21 mouse cellular contexts compared by ENCODE assay signal in the genomic region with DNA sequence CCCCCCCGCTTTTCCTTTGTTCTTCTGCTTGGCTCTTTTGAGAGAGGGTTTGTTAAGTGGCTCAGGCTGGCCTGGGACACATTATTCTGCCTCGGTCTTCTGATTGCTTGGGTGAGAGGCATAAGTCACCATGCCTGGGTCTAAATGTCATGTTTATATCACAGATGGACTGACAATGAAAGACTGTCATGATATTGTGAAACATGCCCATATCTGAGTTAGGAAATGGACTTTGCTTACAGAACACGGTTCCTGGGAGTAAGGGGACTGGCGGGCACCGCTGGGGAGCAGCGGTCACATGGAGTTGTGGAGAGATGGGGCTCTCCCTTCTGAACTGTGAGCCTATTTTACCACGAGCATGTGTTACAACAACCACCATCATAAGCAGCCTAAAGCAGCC. TPM values are rescaled to one million over a fixed set of nuclear protein-coding genes. Genes with fewer than 3 reads are reported as not detected.
DNase-seq lines count a peak whose midpoint lies in the region; ATAC-seq lines count a peak whose summit lies in the region.
"Had no signal": no experiment of that assay in that cellular context is flagged by ENCODE, and none has a peak within 500 bp of the region (broad histone marks: within the 10 kb centered on the region; RNA-seq: fewer than 3 reads in every experiment).

No protein-coding gene starts in this region.

- H3K36me3 ChIP-seq in forebrain, embryonic 10.5 days (replicated peaks) = peaks cover 67% of the 10 kb centered on the region
- H3K36me3 ChIP-seq in forebrain, embryonic 14.5 days (ENCODE audit: control insufficient read depth, insufficient read depth, low read length) = peaks cover 27% of the 10 kb centered on the region
- H3K36me3 ChIP-seq in liver, embryonic 13.5 days = peaks cover 43% of the 10 kb centered on the region
- H3K36me3 ChIP-seq in liver, embryonic 11.5 days (ENCODE audit: control insufficient read depth, insufficient read depth, low read length) = peaks cover 6% of the 10 kb centered on the region; the same call in 1 of the 2 replicates
- H3K36me3 ChIP-seq in midbrain, embryonic 13.5 days = peaks cover 48% of the 10 kb centered on the region
- H3K36me3 ChIP-seq in midbrain, embryonic 15.5 days (replicated peaks) = peaks cover 12% of the 10 kb centered on the region
- peaks cover 66% of the 10 kb centered on the region for H3K36me3 ChIP-seq in embryonic facial prominence, embryonic 10.5 days (replicated peaks)

- no peak for ATAC-seq in forebrain, embryonic 14.5 days
- no peak for ATAC-seq in liver, embryonic 13.5 days (ENCODE audit: low read depth)
- no peak for ATAC-seq in liver, embryonic 11.5 days (replicated peaks; ENCODE audit: low FRiP score)
- ATAC-seq in midbrain, embryonic 13.5 days = no peak
- ATAC-seq in midbrain, embryonic 15.5 days (replicated peaks) = no peak
- ATAC-seq: hindbrain, embryonic 16.5 days had no signal

- H3K4me2 ChIP-seq in forebrain, embryonic 14.5 days (ENCODE audit: low read length) = no peak overlapping the region
- no peak overlapping the region for H3K4me2 ChIP-seq in liver, embryonic 13.5 days
- H3K4me2 ChIP-seq in liver, embryonic 11.5 days = no peak overlapping the region
- no peak overlapping the region for H3K4me2 ChIP-seq in midbrain, embryonic 13.5 days (replicated peaks)
- H3K4me2 ChIP-seq in midbrain, embryonic 15.5 days = no peak overlapping the region
- H3K4me2 ChIP-seq: kidney, embryonic 15.5 days; neural tube, embryonic 15.5 days had no signal

- DNase-seq in forebrain, embryonic 10.5 days (ENCODE audit: extremely low spot score, low spot score) = no peak
- no peak for DNase-seq in forebrain, embryonic 14.5 days (ENCODE audit: low spot score)
- DNase-seq in liver, embryonic 13.5 days = no peak
- DNase-seq in liver, embryonic 11.5 days (ENCODE audit: low spot score) = no peak
- DNase-seq in embryonic facial prominence, embryonic 10.5 days (ENCODE audit: low spot score) = no peak
- DNase-seq in Muller cell, postnatal 12 days (ENCODE audit: inconsistent ontology term) = no peak
- DNase-seq: adrenal gland, postnatal 25 days; cerebellum, adult 8-10 months; cerebellum, postnatal 36 days; embryo, embryonic 11 days; heart, postnatal 4 days; kidney, adult 11 months; kidney, postnatal 36 days; lung, postnatal 14 days; thymus, adult 2 months had no signal

- H3K4me1 ChIP-seq in forebrain, embryonic 10.5 days = peaks cover 14% of the 10 kb centered on the region
- no peaks in the 10 kb centered on the region for H3K4me1 ChIP-seq in forebrain, embryonic 14.5 days (ENCODE audit: control insufficient read depth, insufficient read depth, low read length)
- H3K4me1 ChIP-seq in liver, embryonic 13.5 days (replicated peaks) = peaks cover 60% of the 10 kb centered on the region
- H3K4me1 ChIP-seq in liver, embryonic 11.5 days (replicated peaks; ENCODE audit: control insufficient read depth, insufficient read depth, low read length) = peaks cover 28% of the 10 kb centered on the region
- peaks cover 7% of the 10 kb centered on the region; the same call in 1 of the 2 replicates for H3K4me1 ChIP-seq in midbrain, embryonic 13.5 days (replicated peaks)
- no peaks in the 10 kb centered on the region for H3K4me1 ChIP-seq in midbrain, embryonic 15.5 days
- H3K4me1 ChIP-seq in embryonic facial prominence, embryonic 10.5 days = peaks cover 17% of the 10 kb centered on the region
- H3K4me1 ChIP-seq: neural tube, embryonic 15.5 days had no signal

- H3K9me3 ChIP-seq in forebrain, embryonic 10.5 days = no peaks in the 10 kb centered on the region
- no peaks in the 10 kb centered on the region for H3K9me3 ChIP-seq in forebrain, embryonic 14.5 days (replicated peaks; ENCODE audit: control insufficient read depth, low read length)
- no peaks in the 10 kb centered on the region for H3K9me3 ChIP-seq in liver, embryonic 13.5 days (replicated peaks)
- no peaks in the 10 kb centered on the region for H3K9me3 ChIP-seq in liver, embryonic 11.5 days (ENCODE audit: control insufficient read depth, low read length)
- no peaks in the 10 kb centered on the region for H3K9me3 ChIP-seq in midbrain, embryonic 13.5 days
- no peaks in the 10 kb centered on the region for H3K9me3 ChIP-seq in midbrain, embryonic 15.5 days
- H3K9me3 ChIP-seq in embryonic facial prominence, embryonic 10.5 days = no peaks in the 10 kb centered on the region
- H3K9me3 ChIP-seq: heart, embryonic 10.5 days; kidney, embryonic 15.5 days; neural tube, embryonic 15.5 days had no signal

- 0 out of 2 replicates have a peak overlapping the region, but pooled peaks have one; percentile 44 for H3K27ac ChIP-seq in forebrain, embryonic 10.5 days
- no peak overlapping the region for H3K27ac ChIP-seq in forebrain, embryonic 14.5 days (ENCODE audit: low read depth, low read length)
- H3K27ac ChIP-seq in liver, embryonic 13.5 days = peak overlapping the region; percentile 44
- no peak overlapping the region for H3K27ac ChIP-seq in liver, embryonic 11.5 days (ENCODE audit: low read depth, low read length)
- H3K27ac ChIP-seq in midbrain, embryonic 13.5 days = 0 out of 2 replicates have a peak overlapping the region, but pooled peaks have one; percentile 14
- no peak overlapping the region for H3K27ac ChIP-seq in midbrain, embryonic 15.5 days
- H3K27ac ChIP-seq in embryonic facial prominence, embryonic 10.5 days (replicated peaks) = no peak overlapping the region
- H3K27ac ChIP-seq: heart, embryonic 10.5 days; kidney, embryonic 15.5 days; neural tube, embryonic 15.5 days had no signal

- no peaks in the 10 kb centered on the region for H3K27me3 ChIP-seq in forebrain, embryonic 10.5 days (ENCODE audit: poor library complexity, severe bottlenecking)
- H3K27me3 ChIP-seq in forebrain, embryonic 14.5 days (replicated peaks; ENCODE audit: control insufficient read depth, insufficient read depth, low read length) = no peaks in the 10 kb centered on the region
- no peaks in the 10 kb centered on the region for H3K27me3 ChIP-seq in liver, embryonic 13.5 days
- H3K27me3 ChIP-seq in liver, embryonic 11.5 days (replicated peaks; ENCODE audit: control insufficient read depth, insufficient read depth, low read length) = no peaks in the 10 kb centered on the region; the same call in 1 of the 2 replicates
- no peaks in the 10 kb centered on the region for H3K27me3 ChIP-seq in midbrain, embryonic 13.5 days
- no peaks in the 10 kb centered on the region for H3K27me3 ChIP-seq in midbrain, embryonic 15.5 days (replicated peaks)
- H3K27me3 ChIP-seq in embryonic facial prominence, embryonic 10.5 days (replicated peaks; ENCODE audit: low read depth, poor library complexity, severe bottlenecking) = no peaks in the 10 kb centered on the region
- H3K27me3 ChIP-seq: neural tube, embryonic 15.5 days had no signal

- no peak overlapping the region for H3K4me3 ChIP-seq in forebrain, embryonic 10.5 days
- H3K4me3 ChIP-seq in forebrain, embryonic 14.5 days (ENCODE audit: low read depth, low read length) = no peak overlapping the region
- no peak overlapping the region for H3K4me3 ChIP-seq in liver, embryonic 13.5 days (replicated peaks)
- no peak overlapping the region for H3K4me3 ChIP-seq in liver, embryonic 11.5 days (ENCODE audit: low read depth, low read length)
- no peak overlapping the region for H3K4me3 ChIP-seq in midbrain, embryonic 13.5 days (replicated peaks)
- no peak overlapping the region for H3K4me3 ChIP-seq in midbrain, embryonic 15.5 days
- no peak overlapping the region for H3K4me3 ChIP-seq in embryonic facial prominence, embryonic 10.5 days
- H3K4me3 ChIP-seq: heart, embryonic 10.5 days; kidney, embryonic 15.5 days; neural tube, embryonic 15.5 days had no signal

- H3K9ac ChIP-seq in forebrain, embryonic 14.5 days (ENCODE audit: low read length) = no peak overlapping the region
- H3K9ac ChIP-seq in liver, embryonic 13.5 days = no peak overlapping the region
- H3K9ac ChIP-seq in liver, embryonic 11.5 days (ENCODE audit: low read depth, low read length) = no peak overlapping the region
- no peak overlapping the region for H3K9ac ChIP-seq in midbrain, embryonic 13.5 days (replicated peaks)
- no peak overlapping the region for H3K9ac ChIP-seq in midbrain, embryonic 15.5 days
- H3K9ac ChIP-seq: kidney, embryonic 15.5 days; neural tube, embryonic 15.5 days had no signal

- 69% methylated on average over 7 of the region's 7 CpGs for WGBS in forebrain, embryonic 10.5 days
- WGBS in forebrain, embryonic 14.5 days = 40% methylated on average over 7 of the region's 7 CpGs
- 69% methylated on average over 7 of the region's 7 CpGs for WGBS in liver, embryonic 13.5 days (ENCODE audit: insufficient replicate concordance)
- 66% methylated on average over 7 of the region's 7 CpGs for WGBS in liver, embryonic 11.5 days
- WGBS in midbrain, embryonic 13.5 days = 61% methylated on average over 6 of the region's 7 CpGs
- WGBS in midbrain, embryonic 15.5 days = 50% methylated on average over 6 of the region's 7 CpGs
- 77% methylated on average over 7 of the region's 7 CpGs for WGBS in embryonic facial prominence, embryonic 10.5 days

RNA-seq across cellular contexts. Expression of gene Dpf1, which starts 30.4 kb away (rescaled TPM):
- polyA plus RNA-seq in forebrain, embryonic 10.5 days (2016; fragmentation: Nextera tagmentation; extraction: Ambion mirVana) = 39.1 and 42.7 TPM in 2 replicates
- polyA plus RNA-seq in forebrain, embryonic 14.5 days (2014; fragmentation: Nextera tagmentation; extraction: Ambion mirVana) = 167 and 205 TPM in 2 replicates
- 1.7 and 2.3 TPM in 2 replicates for polyA plus RNA-seq in liver, embryonic 13.5 days (2015; fragmentation: Nextera tagmentation; extraction: Ambion mirVana)
- polyA plus RNA-seq in liver, embryonic 11.5 days (2014; fragmentation: Nextera tagmentation; extraction: Ambion mirVana) = 6.1 and 7.5 TPM in 2 replicates
- 201 and 213 TPM in 2 replicates for polyA plus RNA-seq in midbrain, embryonic 13.5 days (2015; fragmentation: Nextera tagmentation; extraction: Ambion mirVana)
- polyA plus RNA-seq in midbrain, embryonic 15.5 days (2015; fragmentation: Nextera tagmentation; extraction: Ambion mirVana) = 256 and 261 TPM in 2 replicates
- polyA plus RNA-seq in embryonic facial prominence, embryonic 10.5 days (2016; fragmentation: Nextera tagmentation; extraction: Ambion mirVana) = 24.8 and 28.9 TPM in 2 replicates

RNA-seq across cellular contexts. Expression of gene Ppp1r14a, which starts 45.0 kb away (rescaled TPM):
- 7.4 and 8.7 TPM in 2 replicates for polyA plus RNA-seq in forebrain, embryonic 10.5 days (2016; fragmentation: Nextera tagmentation; extraction: Ambion mirVana)
- polyA plus RNA-seq in forebrain, embryonic 14.5 days (2014; fragmentation: Nextera tagmentation; extraction: Ambion mirVana) = 5.7 and 9.8 TPM in 2 replicates
- 3.2 and 3.6 TPM in 2 replicates for polyA plus RNA-seq in liver, embryonic 13.5 days (2015; fragmentation: Nextera tagmentation; extraction: Ambion mirVana)
- polyA plus RNA-seq in liver, embryonic 11.5 days (2014; fragmentation: Nextera tagmentation; extraction: Ambion mirVana) = 6.0 and 6.9 TPM in 2 replicates
- 7.9 and 8.1 TPM in 2 replicates for polyA plus RNA-seq in midbrain, embryonic 13.5 days (2015; fragmentation: Nextera tagmentation; extraction: Ambion mirVana)
- polyA plus RNA-seq in midbrain, embryonic 15.5 days (2015; fragmentation: Nextera tagmentation; extraction: Ambion mirVana) = 3.3 and 4.3 TPM in 2 replicates
- 29.7 and 30.5 TPM in 2 replicates for polyA plus RNA-seq in embryonic facial prominence, embryonic 10.5 days (2016; fragmentation: Nextera tagmentation; extraction: Ambion mirVana)

RNA-seq across cellular contexts. Expression of gene Spint2, which starts 52.4 kb away (rescaled TPM):
- 44.2 and 50.8 TPM in 2 replicates for polyA plus RNA-seq in forebrain, embryonic 10.5 days (2016; fragmentation: Nextera tagmentation; extraction: Ambion mirVana)
- 46.6 and 51.3 TPM in 2 replicates for polyA plus RNA-seq in forebrain, embryonic 14.5 days (2014; fragmentation: Nextera tagmentation; extraction: Ambion mirVana)
- polyA plus RNA-seq in liver, embryonic 13.5 days (2015; fragmentation: Nextera tagmentation; extraction: Ambion mirVana) = 24.9 and 25.2 TPM in 2 replicates
- 51.6 and 53.7 TPM in 2 replicates for polyA plus RNA-seq in liver, embryonic 11.5 days (2014; fragmentation: Nextera tagmentation; extraction: Ambion mirVana)
- 26.1 and 28.7 TPM in 2 replicates for polyA plus RNA-seq in midbrain, embryonic 13.5 days (2015; fragmentation: Nextera tagmentation; extraction: Ambion mirVana)
- polyA plus RNA-seq in midbrain, embryonic 15.5 days (2015; fragmentation: Nextera tagmentation; extraction: Ambion mirVana) = 72.4 and 77.3 TPM in 2 replicates
- 75.5 and 79.3 TPM in 2 replicates for polyA plus RNA-seq in embryonic facial prominence, embryonic 10.5 days (2016; fragmentation: Nextera tagmentation; extraction: Ambion mirVana)

Comparison
In these comparisons a context has a peak if more than half of its experiments do, and no peak if none do; other contexts are left out.
1. H3K27ac ChIP-seq: peak in forebrain, embryonic 10.5 days (single experiment), liver, embryonic 13.5 days (single experiment) and midbrain, embryonic 13.5 days (single experiment); none in forebrain, embryonic 14.5 days (single experiment), liver, embryonic 11.5 days (single experiment), midbrain, embryonic 15.5 days (single experiment) and embryonic facial prominence, embryonic 10.5 days (single experiment).